Mouse (Mus musculus) frontal cortex, adult (tissue): ENCODE measurements around the gene Mblac1.
A peak's percentile ranks its signal among the peaks of the same experiment; 100 is the strongest.

Source experiments
- ATAC-seq: cut with Nextera tagmentation; 2 replicates; pipeline ENCODE4 v1.9.2; 2017; ENCODE audit warnings: mild to moderate bottlenecking, moderate library complexity, mixed read lengths; ENCODE audit not compliant: low TSS enrichment

The Mblac1 gene

GRCm38 (mm10) chr5:138193771-138194727, at the start of gene Mblac1:
Mblac1 (plus strand) TSS chr5:138194314.
- ATAC-seq: peak; percentile 93

GRCm38 (mm10) chr5:138154390-138154789, 39.7 kb upstream of the Mblac1 start:
- no peak for ATAC-seq

- peak; percentile 99 for ATAC-seq
These were observed 38.6 kb upstream of the Mblac1 start, which contains the start of gene Zfp113 for GRCm38 (mm10) chr5:138155443-138155976. Zfp113 (minus strand) TSS chr5:138155744.

- no peak for ATAC-seq
These were observed 33.8 kb upstream of the Mblac1 start for GRCm38 (mm10) chr5:138160224-138160762.

GRCm38 (mm10) chr5:138160842-138161665, 33.1 kb upstream of the Mblac1 start, which contains the start of gene Cops6:
Cops6 (plus strand) TSS chr5:138161071.
- ATAC-seq: peak; percentile 94

- no peak for ATAC-seq
These were observed 31.1 kb upstream of the Mblac1 start for GRCm38 (mm10) chr5:138163046-138163445.

GRCm38 (mm10) chr5:138163610-138164009, 30.5 kb upstream of the Mblac1 start:
- ATAC-seq: no peak

- no peak for ATAC-seq
These were observed 28.5 kb upstream of the Mblac1 start for GRCm38 (mm10) chr5:138165594-138165993.

- ATAC-seq: peak; percentile 66
These were observed 23.1 kb upstream of the Mblac1 start for GRCm38 (mm10) chr5:138170936-138171561.

GRCm38 (mm10) chr5:138171695-138172491, 22.2 kb upstream of the Mblac1 start, which contains the start of the genes Ap4m1 and Mcm7:
Ap4m1 (plus strand) TSS chr5:138172002.
Mcm7 (minus strand) TSS chr5:138172422.
- peak; percentile 86 for ATAC-seq

- ATAC-seq: no peak
These were observed 20.9 kb upstream of the Mblac1 start for GRCm38 (mm10) chr5:138173217-138173616.

GRCm38 (mm10) chr5:138186950-138187638, 7.0 kb upstream of the Mblac1 start, which contains the start of the genes Taf6 and Cnpy4:
Taf6 (minus strand) TSS chr5:138187451.
Cnpy4 (plus strand) TSS chr5:138187485.
- peak; percentile 66 for ATAC-seq

- peak; percentile 95 for ATAC-seq
These were observed 6.3 kb upstream of the Mblac1 start for GRCm38 (mm10) chr5:138187661-138188306.

GRCm38 (mm10) chr5:138194755-138195345, 736 bp downstream of the Mblac1 start:
- peak; percentile 51 for ATAC-seq

GRCm38 (mm10) chr5:138195463-138195862, 1.3 kb downstream of the Mblac1 start:
- ATAC-seq: no peak

GRCm38 (mm10) chr5:138199576-138199975, 5.5 kb downstream of the Mblac1 start:
- ATAC-seq: peak; percentile 55; the same call in 1 of the 2 replicates

GRCm38 (mm10) chr5:138202086-138202485, 8.0 kb downstream of the Mblac1 start:
- no peak for ATAC-seq

GRCm38 (mm10) chr5:138207253-138207652, 13.1 kb downstream of the Mblac1 start:
- ATAC-seq: no peak
